Mouse (Mus musculus) lung, postnatal 14 days (tissue): ENCODE data around the gene Usp22.
"Not testable (repeated sequence)": the region's sequence is repeated elsewhere in the genome, so short reads cannot be mapped to it uniquely, and the experiment has no call there.

ENCODE experiments used
- DNase-seq: peaks from one replicate; pipeline ENCODE4 v3.0.0; 2021

The Usp22 gene

DNA sequence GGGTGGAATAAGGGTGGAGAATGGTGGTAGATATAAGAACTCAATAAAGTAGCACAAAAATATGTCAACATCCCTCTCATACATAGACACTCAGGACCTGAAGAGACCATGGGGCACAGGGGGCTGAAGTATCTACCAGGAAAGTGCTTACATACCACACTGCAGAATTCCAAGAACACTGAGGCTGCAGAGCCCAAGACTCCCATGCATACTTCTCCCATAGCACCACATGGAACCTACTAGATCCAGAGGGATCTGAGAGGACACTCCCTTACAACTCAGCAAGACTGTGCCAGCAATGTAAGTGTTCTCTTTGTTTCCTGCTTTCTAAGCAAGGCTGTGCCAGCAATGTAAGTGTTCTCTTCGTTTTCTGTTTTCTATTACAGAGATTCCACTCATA is 9.0 kb upstream of the Usp22 start:
- DNase-seq: no peak

- DNase-seq: no peak
Measured at GRCm38 (mm10) chr11:61181624-61182023, 6.8 kb upstream of the Usp22 start.

GRCm38 (mm10) chr11:61180361-61180760 is 5.5 kb upstream of the Usp22 start:
- DNase-seq: no peak

DNA sequence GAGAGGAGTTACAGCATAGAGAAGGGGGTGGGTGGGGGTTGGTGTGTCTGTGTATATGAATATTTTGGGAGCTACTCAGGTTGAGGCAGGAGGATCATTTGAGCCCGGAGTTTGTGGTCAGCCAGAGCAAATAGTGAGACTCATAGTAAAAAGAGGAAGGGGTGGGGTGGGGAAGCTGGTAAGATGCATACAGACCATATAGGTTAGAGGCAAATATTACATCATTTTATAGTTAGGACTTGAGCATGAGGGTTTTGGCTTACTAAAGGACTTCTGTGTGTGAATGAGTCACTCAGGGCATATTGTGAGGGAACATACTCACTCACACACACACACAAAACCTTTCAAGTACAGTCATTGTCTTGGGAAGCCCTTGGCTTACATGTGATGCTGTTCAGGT is 1.5 kb upstream of the Usp22 start:
- DNase-seq: no peak

GRCm38 (mm10) chr11:61175778-61176177 is 923 bp upstream of the Usp22 start:
- DNase-seq: no peak

GRCm38 (mm10) chr11:61174291-61174820 is 499 bp downstream of the Usp22 start:
- peak; percentile 63 for DNase-seq

- DNase-seq: not testable (repeated sequence)
Measured at GRCm38 (mm10) chr11:61173477-61173876, 1.4 kb downstream of the Usp22 start.

DNA sequence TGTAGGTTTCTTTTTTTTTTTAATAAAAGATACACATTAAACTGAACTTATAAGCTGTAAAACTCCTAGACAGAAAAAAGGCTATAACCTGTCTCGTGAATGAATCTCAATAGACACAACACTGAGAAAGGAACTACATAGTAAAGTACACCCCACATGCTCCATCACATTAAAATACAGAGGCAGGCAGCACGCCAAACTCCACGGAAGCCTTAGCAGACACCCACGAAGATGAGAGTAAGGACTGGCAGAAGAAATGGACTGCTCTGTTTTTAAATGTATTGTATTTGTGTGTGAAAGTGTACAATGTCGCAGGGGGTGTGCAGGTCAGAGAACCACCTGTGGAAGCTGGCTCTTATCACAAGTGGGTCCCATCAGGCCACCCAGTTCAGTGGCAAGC is 4.7 kb downstream of the Usp22 start:
- no peak for DNase-seq

GRCm38 (mm10) chr11:61164881-61165280 is 10.0 kb downstream of the Usp22 start:
- DNase-seq: no peak

GRCm38 (mm10) chr11:61164366-61164765 is 10.5 kb downstream of the Usp22 start:
- DNase-seq: no peak

DNA sequence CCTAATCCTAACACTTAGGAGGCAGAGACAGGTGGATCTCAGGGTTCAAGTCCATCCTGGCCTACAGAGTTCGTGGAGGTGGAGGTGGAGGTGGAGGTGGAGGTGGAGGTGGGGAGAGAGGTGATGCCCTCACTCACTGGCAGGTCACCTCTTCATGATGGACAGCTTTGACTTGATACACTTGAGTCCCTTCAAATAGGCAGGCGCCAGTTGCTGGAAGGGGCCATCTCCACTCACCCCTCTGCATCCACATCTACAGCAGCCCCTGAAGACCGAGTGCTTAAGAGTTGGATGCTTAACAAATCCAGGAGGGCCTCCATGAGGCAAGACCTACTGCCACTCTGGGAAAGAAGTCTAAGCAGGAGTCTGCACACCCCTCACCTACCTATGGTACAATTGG is 11.5 kb downstream of the Usp22 start:
- no peak for DNase-seq

DNA sequence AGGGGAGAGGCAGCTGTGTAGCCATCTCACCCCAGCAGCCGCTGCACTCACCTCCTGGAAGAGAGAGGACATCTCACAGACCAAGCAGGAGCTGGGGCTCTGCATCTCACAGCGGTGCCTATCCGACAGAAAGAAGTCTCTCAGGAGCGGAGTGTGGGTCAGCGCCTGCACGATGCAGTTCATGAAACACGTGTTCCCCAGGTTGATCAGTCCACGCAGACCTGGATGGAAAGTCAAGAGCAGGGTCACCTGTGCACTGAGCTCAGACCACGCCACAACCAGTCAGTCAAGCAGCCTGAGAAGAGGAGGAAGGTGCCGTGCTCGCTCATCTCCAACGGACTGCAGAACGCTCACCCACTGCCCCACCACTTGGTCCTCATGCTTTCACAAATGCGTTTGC is 12.1 kb downstream of the Usp22 start:
- DNase-seq: no peak

DNA sequence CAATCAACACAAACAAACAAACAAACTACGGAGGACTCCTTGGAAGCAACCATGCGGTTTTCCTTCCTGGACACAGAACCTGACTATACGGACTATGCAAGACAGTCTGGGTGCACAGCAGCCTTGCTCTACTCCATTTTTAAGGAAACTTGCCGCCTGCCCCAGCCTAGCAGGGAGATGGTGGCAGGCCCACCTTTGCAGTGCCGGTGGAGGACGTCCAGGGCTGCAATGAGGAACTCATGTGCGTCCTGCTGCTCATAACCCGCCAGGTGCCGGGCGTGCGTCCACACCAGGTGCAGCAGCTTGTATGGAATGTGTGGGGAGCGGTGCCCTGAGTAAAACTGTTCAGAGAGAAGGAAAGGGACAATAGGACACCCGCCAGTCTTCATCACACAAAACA is 13.7 kb downstream of the Usp22 start:
- DNase-seq: no peak

GRCm38 (mm10) chr11:61159796-61160732 is 14.8 kb downstream of the Usp22 start:
- no peak for DNase-seq

GRCm38 (mm10) chr11:61158141-61158540 is 16.7 kb downstream of the Usp22 start:
- no peak for DNase-seq

- DNase-seq: peak; percentile 63
Measured at GRCm38 (mm10) chr11:61155727-61156126, 19.1 kb downstream of the Usp22 start.

- DNase-seq: no peak
Measured at GRCm38 (mm10) chr11:61150233-61151001, 24.4 kb downstream of the Usp22 start.

DNA sequence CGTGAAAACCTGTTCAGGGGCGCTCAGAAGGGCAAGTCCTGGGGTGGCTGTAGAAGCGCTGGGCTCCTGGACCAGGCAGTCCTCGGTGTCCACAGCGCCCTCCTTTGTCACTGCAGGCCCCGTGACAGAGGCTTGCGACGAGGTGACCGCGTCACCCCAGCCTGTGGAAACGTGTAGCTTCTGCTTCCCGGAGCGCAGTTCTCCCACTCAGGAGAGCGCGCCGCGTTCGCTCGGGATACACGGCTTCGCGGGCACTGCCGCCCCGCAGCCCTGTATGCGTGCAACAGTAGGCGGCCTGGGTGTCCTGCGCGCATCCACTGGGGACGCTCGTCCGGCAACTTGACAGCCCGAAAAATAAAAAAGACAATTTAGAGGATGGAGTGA is 27.6 kb downstream of the Usp22 start:
- peak; percentile 27 for DNase-seq

GRCm38 (mm10) chr11:61146645-61147299 is 28.1 kb downstream of the Usp22 start:
- DNase-seq: peak; percentile 53

DNA sequence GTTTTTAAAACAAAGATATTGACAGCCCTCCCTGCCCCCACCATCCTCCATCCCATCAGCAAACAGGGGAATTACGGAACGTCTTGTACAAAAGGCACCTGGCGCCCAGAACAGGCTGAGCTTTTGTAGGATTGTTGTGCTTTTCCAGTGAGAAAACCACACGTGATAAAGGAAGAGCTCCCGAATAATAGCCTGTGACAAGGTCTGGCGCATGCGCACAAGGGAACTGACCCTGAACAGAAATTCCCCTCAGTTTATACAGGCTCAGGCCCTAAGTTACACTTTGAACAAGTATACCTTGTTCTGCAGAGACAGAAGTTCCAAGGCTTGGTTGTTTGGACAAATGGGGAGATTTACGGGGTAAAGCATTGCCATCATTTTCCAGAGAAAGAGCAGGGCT is 29.3 kb downstream of the Usp22 start:
- DNase-seq: no peak

DNA sequence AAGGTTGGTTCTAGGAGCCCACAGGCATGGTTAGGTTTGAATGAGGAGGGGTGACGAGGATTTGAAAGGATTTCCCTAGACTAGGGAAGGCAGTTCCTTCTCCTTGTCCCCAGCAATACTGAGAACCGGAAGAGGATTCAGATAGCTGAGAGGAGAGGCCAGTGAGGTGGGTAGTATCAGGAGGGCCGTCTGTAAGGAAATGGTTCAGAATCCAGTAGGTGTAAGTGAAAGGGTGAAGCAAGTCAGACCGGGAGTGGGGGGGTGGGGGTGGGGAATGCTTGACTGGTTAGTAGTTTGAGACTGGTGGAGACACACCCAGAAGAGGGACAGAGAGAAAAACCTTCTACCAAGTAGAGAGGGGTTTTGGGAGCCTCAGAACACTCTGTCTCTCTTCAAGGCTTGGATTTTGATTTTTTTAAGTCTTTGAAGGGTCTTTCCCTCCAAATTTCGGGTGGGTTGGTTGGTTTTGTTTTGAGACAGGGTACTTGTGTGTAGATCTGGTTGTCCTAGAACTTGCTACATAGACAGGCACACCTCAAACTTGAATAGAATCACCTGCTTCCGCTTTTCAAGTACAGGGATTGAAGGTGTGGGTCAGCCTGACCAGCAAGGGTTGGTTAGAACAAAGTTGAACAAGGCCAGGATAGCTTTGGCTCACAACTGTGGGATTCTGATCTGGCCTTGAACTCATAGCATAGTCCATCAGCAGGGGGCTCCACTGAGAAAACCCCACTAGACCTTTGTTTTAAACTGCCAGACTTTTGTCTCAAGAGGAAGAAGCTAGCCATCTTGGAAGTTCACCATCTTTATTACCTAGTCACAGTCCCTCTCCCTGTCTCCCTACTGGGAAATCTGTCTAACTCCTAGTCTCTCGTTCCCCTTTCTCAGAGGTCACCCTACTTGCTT is 31.0 kb downstream of the Usp22 start:
- peak; percentile 37 for DNase-seq

DNA sequence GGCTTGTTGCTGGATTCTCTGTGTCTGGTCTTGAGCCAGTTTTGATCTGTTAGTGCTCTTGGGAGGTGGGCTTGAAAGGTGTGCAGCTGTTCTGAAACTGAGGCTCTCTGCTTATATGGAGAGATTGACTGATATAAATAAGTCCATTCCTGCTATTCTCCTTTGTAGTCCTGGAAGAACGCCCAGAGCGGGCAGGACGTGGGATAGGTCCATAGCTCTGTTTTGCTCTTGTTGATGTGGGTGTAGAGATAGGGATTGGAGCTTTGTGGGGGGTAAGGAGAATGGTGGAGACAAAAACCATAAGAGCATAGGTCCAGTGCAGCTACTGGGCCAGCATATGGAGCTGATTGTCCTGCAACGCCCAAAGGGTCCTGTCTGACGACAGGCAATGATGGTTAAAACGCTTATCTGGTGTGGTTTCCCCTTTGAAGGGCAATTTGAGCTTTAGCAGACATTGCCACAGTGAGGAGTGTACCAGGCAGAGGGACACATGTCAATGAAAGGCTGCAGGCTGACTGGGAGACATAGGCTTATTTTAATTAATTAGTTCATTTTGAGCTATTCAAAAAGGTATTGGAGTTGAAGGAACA is 31.8 kb downstream of the Usp22 start:
- DNase-seq: peak; percentile 60
